Mouse (Mus musculus) liver, embryonic 12.5 days (tissue): ENCODE data around the gene Rpl39. TPM values are rescaled to one million over a fixed set of nuclear protein-coding genes. Genes with fewer than 3 reads are reported as not detected.
A peak's percentile ranks its signal among the peaks of the same experiment; 100 is the strongest.
"Not testable (repeated sequence)": the region's sequence is repeated elsewhere in the genome, so short reads cannot be mapped to it uniquely, and the experiment has no call there.

ENCODE experiments used
- ATAC-seq: fragments of 200-750 bp; cut with Nextera tagmentation; 2 replicates; pipeline ENCODE4 v1.8.0; 2017; ENCODE audit warnings: moderate number of reproducible peaks, mild to moderate bottlenecking, moderate library complexity
- H3K27ac ChIP-seq: fragments of 300-500 bp; sonication (generic); 2 replicates; pipeline ENCODE4 v1.5.1; 2016; ENCODE audit warnings: mild to moderate bottlenecking
- H3K27me3 ChIP-seq: fragments of 300-500 bp; sonication (generic); replicated peaks from 2 replicates; pipeline ENCODE4 v1.6.1; 2016; ENCODE audit warnings: mild to moderate bottlenecking, moderate library complexity
- H3K36me3 ChIP-seq: fragments of 300-500 bp; sonication (generic); 2 replicates; pipeline ENCODE4 v1.6.1; 2016; ENCODE audit warnings: mild to moderate bottlenecking, moderate library complexity
- H3K4me1 ChIP-seq: fragments of 300-500 bp; sonication (generic); 2 replicates; pipeline ENCODE4 v1.6.1; 2016
- H3K4me2 ChIP-seq: fragments of 300-500 bp; sonication (generic); 2 replicates; pipeline ENCODE4 v1.6.1; 2016; ENCODE audit warnings: mild to moderate bottlenecking, moderate library complexity
- H3K4me3 ChIP-seq: fragments of 300-500 bp; sonication (generic); 2 replicates; pipeline ENCODE4 v1.5.1; 2016; ENCODE audit warnings: mild to moderate bottlenecking, moderate library complexity
- H3K9ac ChIP-seq: fragments of 300-500 bp; sonication (generic); 2 replicates; pipeline ENCODE4 v1.6.1; 2016; ENCODE audit warnings: mild to moderate bottlenecking, moderate library complexity
- H3K9me3 ChIP-seq: fragments of 300-500 bp; sonication (generic); replicated peaks from 2 replicates; pipeline ENCODE4 v1.6.1; 2016; ENCODE audit warnings: mild to moderate bottlenecking, moderate library complexity
- WGBS: fragments of 180-500 bp; shearing (Covaris S2); methylation state at CpG from one replicate; pipeline ENCODE4 v1.1.7; 2016; ENCODE audit not compliant: insufficient replicate concordance; 5-methylcytosine and 5-hydroxymethylcytosine counted together
- polyA plus RNA-seq: library from polyadenylated mRNA; unstranded; fragments of >200 nt; fragmentation: Nextera tagmentation; extraction: Ambion mirVana; gene quantifications from 2 replicates; pipeline ENCODE4 v1.2.1, GENCODE M21; 2016

Rpl39 gene
- polyA plus RNA-seq, 1 experiment from 2014 or later, result 538 TPM

- Histone ChIP-seq H3K4me1 (no peaks in the 10 kb centered on the region), H3K27ac (no peak overlapping the region), H3K9ac (no peak overlapping the region), H3K4me3 (no peak overlapping the region), H3K4me2 (no peak overlapping the region), H3K36me3 (peaks cover 69% of the 10 kb centered on the region), H3K9me3 (no peaks in the 10 kb centered on the region), H3K27me3 (no peaks in the 10 kb centered on the region)
- no peak for ATAC-seq
- WGBS, result 74% methylated on average over 11 of the region's 11 CpGs
These were observed 10.0 kb upstream of the Rpl39 start for GRCm38 (mm10) chrX:37095106-37095768.

GRCm38 (mm10) chrX:37091457-37091856, 6.3 kb upstream of the Rpl39 start:
- no peaks in the 10 kb centered on the region for H3K27me3 ChIP-seq
- no peak overlapping the region for H3K4me3 ChIP-seq
- no peak overlapping the region for H3K4me2 ChIP-seq
- no peak overlapping the region for H3K9ac ChIP-seq
- ATAC-seq, result no peak
- peaks cover 35% of the 10 kb centered on the region for H3K36me3 ChIP-seq
- no peak overlapping the region for H3K27ac ChIP-seq
- no peaks in the 10 kb centered on the region; the same call in 1 of the 2 replicates for H3K4me1 ChIP-seq
- 71% methylated on average over 3 of the region's 3 CpGs for WGBS
- no peaks in the 10 kb centered on the region for H3K9me3 ChIP-seq

GRCm38 (mm10) chrX:37088778-37089177, 3.6 kb upstream of the Rpl39 start:
- peaks cover 17% of the 10 kb centered on the region for H3K36me3 ChIP-seq
- H3K9me3 ChIP-seq, result no peaks in the 10 kb centered on the region
- H3K9ac ChIP-seq, result no peak overlapping the region
- no peak overlapping the region for H3K27ac ChIP-seq
- WGBS, result 73% methylated on average over 1 of the region's 1 CpGs
- H3K27me3 ChIP-seq, result no peaks in the 10 kb centered on the region
- no peak overlapping the region for H3K4me3 ChIP-seq
- peaks cover 7% of the 10 kb centered on the region; the same call in 1 of the 2 replicates for H3K4me1 ChIP-seq
- ATAC-seq, result no peak
- H3K4me2 ChIP-seq, result no peak overlapping the region

DNA sequence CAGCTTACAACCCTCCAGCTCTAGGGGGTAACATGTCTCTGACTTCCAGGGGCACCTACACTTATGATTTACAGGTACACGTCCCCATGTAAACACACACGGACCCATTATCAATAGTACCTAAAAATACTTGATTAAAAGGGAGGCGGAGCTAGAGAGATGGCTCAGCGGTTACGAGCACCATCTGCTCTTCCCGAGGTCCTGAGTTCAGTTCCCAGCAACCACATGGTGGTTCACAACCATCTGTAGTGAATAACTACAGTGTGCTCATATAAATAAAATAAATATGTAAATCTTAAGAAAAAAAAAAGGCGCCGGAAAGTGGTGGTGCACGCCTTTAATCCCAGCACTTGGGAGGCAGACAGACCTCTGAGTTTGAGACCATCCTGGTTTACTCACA, 463 bp upstream of the Rpl39 start:
- Histone ChIP-seq H3K9ac (peak overlapping the region; percentile 44), H3K27ac (peak overlapping the region; percentile 87), H3K36me3 (peaks cover 31% of the 10 kb centered on the region), H3K4me1 (peaks cover 16% of the 10 kb centered on the region), H3K27me3 (no peaks in the 10 kb centered on the region), H3K4me2 (peak overlapping the region; percentile 76), H3K9me3 (no peaks in the 10 kb centered on the region), H3K4me3 (peak overlapping the region; percentile 67)
- 14% methylated on average over 9 of the region's 9 CpGs for WGBS
- ATAC-seq, result peak; percentile 72

DNA sequence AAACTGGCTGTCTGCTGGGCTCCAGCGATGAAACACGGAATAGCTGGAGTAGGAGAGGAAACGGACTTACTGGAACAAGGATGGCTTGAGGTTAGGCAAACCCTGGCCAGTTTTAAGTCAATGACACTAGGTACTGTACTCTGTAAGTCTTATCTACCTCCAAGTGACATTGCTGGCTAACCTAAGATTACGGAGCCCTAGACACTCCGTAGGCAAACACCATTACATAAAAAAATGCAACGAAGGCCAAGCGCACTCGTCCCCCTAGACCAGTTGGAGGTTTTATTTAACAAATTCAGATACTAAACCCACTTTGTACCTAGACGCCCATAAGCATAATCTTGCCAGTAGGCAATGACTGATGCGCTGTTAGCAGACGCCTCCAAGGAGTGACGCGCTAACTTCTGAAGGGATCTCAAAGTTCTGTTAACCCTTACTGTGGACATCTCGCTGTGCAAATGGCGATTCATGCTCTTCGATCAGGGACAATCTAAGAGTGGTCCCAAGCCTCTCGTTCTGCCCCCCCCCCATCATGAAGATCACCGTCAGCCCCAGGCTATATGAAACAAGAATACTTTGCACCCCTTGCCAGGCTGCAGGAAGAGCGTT, 780 bp downstream of the Rpl39 start:
- no peaks in the 10 kb centered on the region for H3K9me3 ChIP-seq
- H3K4me2 ChIP-seq, result peak overlapping the region; percentile 76
- H3K36me3 ChIP-seq, result peaks cover 32% of the 10 kb centered on the region

GRCm38 (mm10) chrX:37081194-37081593, 4.0 kb downstream of the Rpl39 start:
- Histone ChIP-seq H3K9ac (no peak overlapping the region), H3K4me3 (no peak overlapping the region), H3K4me2 (no peak overlapping the region), H3K36me3 (peaks cover 32% of the 10 kb centered on the region), H3K27me3 (no peaks in the 10 kb centered on the region), H3K4me1 (peaks cover 13% of the 10 kb centered on the region), H3K9me3 (no peaks in the 10 kb centered on the region), H3K27ac (no peak overlapping the region)
- ATAC-seq, result no peak
- WGBS, result 33% methylated on average over 6 of the region's 6 CpGs

More for the DNA sequence above, 780 bp downstream of the Rpl39 start:
- H3K9ac ChIP-seq, result peak overlapping the region; percentile 78
- peak overlapping the region; percentile 67 for H3K4me3 ChIP-seq
- H3K27ac ChIP-seq, result peak overlapping the region; percentile 87
- peak; percentile 23 for ATAC-seq
- peaks cover 16% of the 10 kb centered on the region for H3K4me1 ChIP-seq
- WGBS, result 12% methylated on average over 19 of the region's 19 CpGs
- H3K27me3 ChIP-seq, result no peaks in the 10 kb centered on the region

- not testable (repeated sequence) for H3K9me3 ChIP-seq, H3K27me3 ChIP-seq, H3K4me3 ChIP-seq, H3K27ac ChIP-seq, H3K4me2 ChIP-seq, ATAC-seq, H3K9ac ChIP-seq, H3K4me1 ChIP-seq
- H3K36me3 ChIP-seq, result peaks cover 32% of the 10 kb centered on the region
- 58% methylated on average over 4 of the region's 4 CpGs for WGBS
These were observed 4.9 kb downstream of the Rpl39 start for GRCm38 (mm10) chrX:37080345-37080744.

- Histone ChIP-seq H3K4me3 (no peak overlapping the region), H3K9me3 (no peaks in the 10 kb centered on the region), H3K4me1 (no peaks in the 10 kb centered on the region), H3K36me3 (peaks cover 10% of the 10 kb centered on the region), H3K27ac (no peak overlapping the region), H3K4me2 (no peak overlapping the region), H3K9ac (no peak overlapping the region), H3K27me3 (no peaks in the 10 kb centered on the region)
- 59% methylated on average over 8 of the region's 8 CpGs for WGBS
- ATAC-seq, result no peak
These were observed 8.6 kb downstream of the Rpl39 start for GRCm38 (mm10) chrX:37076651-37077050.

- ATAC-seq, result no peak
- H3K36me3 ChIP-seq, result no peaks in the 10 kb centered on the region
- H3K27me3 ChIP-seq, result no peaks in the 10 kb centered on the region
- no peak overlapping the region for H3K4me2 ChIP-seq
- no peak overlapping the region for H3K27ac ChIP-seq
- no peaks in the 10 kb centered on the region for H3K4me1 ChIP-seq
- WGBS, result 30% methylated on average over 9 of the region's 9 CpGs
- no peak overlapping the region for H3K9ac ChIP-seq
- no peaks in the 10 kb centered on the region for H3K9me3 ChIP-seq
- no peak overlapping the region for H3K4me3 ChIP-seq
These were observed 10.8 kb downstream of the Rpl39 start for GRCm38 (mm10) chrX:37074262-37074892.

- Histone ChIP-seq H3K4me3 (no peak overlapping the region), H3K36me3 (no peaks in the 10 kb centered on the region), H3K27ac (no peak overlapping the region), H3K4me1 (no peaks in the 10 kb centered on the region), H3K27me3 (no peaks in the 10 kb centered on the region), H3K9me3 (no peaks in the 10 kb centered on the region), H3K4me2 (no peak overlapping the region), H3K9ac (no peak overlapping the region)
- WGBS, result 63% methylated on average over 5 of the region's 5 CpGs
- no peak for ATAC-seq
These were observed 16.4 kb downstream of the Rpl39 start for GRCm38 (mm10) chrX:37068766-37069165.

DNA sequence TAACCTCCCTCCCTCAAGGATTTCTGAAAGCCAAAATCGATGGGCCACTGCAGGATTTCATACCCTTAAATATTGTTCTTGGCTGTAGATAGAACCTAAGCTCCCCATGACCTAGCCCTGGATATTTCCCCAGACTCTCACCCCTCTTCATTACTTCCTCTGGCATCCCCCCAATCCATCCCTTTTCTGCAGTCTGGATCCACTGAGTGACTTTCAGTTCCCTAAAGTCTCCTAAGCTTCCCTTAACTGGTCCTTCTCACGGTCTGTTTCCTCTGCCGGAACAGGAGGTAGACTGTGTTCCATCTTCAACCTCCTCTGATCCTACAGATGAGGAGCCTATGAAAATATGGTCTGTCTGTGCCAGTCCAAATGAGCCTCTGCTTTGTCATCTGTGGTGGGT, 17.9 kb downstream of the Rpl39 start:
- no peaks in the 10 kb centered on the region for H3K9me3 ChIP-seq
- no peak overlapping the region for H3K4me3 ChIP-seq
- no peaks in the 10 kb centered on the region for H3K4me1 ChIP-seq
- no peaks in the 10 kb centered on the region for H3K27me3 ChIP-seq
- no peaks in the 10 kb centered on the region for H3K36me3 ChIP-seq
- 56% methylated on average over 3 of the region's 3 CpGs for WGBS
- no peak overlapping the region for H3K9ac ChIP-seq
- no peak overlapping the region for H3K27ac ChIP-seq
- H3K4me2 ChIP-seq, result no peak overlapping the region
- no peak for ATAC-seq

DNA sequence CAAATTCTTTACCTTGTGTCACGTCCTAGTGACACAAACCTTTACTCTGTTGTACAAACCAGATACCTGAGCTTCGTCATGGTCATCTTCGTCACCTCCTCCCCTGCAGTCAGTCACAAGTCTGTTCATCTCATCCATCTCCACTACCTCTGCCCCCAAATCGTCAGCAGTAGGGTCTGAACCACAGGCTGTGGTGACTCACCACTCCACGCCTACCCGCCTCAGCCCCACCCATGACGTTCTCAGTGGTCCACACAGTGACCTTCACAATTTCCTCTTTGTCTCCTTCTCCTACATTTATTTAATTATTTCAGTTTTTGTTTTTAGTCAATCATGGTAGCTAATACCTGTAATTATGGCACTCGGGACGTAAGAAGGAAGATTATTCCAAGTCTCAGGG, 21.3 kb downstream of the Rpl39 start:
- Histone ChIP-seq H3K9ac (no peak overlapping the region), H3K27me3 (no peaks in the 10 kb centered on the region), H3K4me3 (no peak overlapping the region), H3K4me1 (no peaks in the 10 kb centered on the region), H3K4me2 (no peak overlapping the region), H3K9me3 (no peaks in the 10 kb centered on the region), H3K36me3 (no peaks in the 10 kb centered on the region), H3K27ac (no peak overlapping the region)
- 54% methylated on average over 9 of the region's 9 CpGs for WGBS
- no peak for ATAC-seq
